Comparison of ENCODE assay signal across 9 mouse cellular contexts in the genomic region with DNA sequence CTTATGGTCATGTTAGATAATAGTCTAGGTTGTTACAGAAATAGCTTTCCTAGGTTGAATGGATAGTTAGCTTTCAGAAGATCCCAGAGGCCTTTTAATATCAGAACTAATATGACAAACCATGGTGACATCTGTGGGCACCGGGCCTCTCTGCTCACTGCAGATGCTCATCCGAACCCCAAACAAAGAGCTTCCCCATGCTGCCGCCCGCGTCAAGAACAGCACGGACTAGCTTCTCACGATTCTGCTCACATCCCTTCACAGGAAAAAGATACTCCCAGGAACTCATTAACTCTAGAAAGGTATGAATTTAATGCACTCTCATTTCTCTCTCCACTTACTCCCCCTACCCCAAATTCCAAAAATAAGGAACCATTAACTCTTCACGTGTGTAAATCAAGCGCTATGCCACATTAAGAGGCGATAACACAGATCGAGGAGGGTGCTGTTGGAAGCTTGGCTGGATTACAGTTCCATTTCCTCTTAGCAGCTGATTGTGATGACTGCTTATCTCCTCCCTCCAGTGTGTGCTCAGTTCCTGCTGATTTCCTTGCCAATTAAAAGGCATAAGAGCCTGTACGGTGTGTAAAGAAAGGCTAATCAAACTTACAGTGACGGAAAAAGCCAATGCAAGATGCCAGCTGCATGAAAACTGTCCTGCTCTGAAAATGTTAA.
A peak's percentile ranks its signal among the peaks of the same experiment; 100 is the strongest.
DNase-seq lines count a peak whose midpoint lies in the region; ATAC-seq and TF ChIP-seq lines count a peak whose summit lies in the region.
"Had no signal": no experiment of that assay in that cellular context is flagged by ENCODE, and none has a peak within 500 bp of the region (broad histone marks: within the 10 kb centered on the region; RNA-seq: fewer than 3 reads in every experiment).

No protein-coding gene starts in this region.

- WGBS in intestine, postnatal 0 days = 59% methylated on average over 13 of the region's 13 CpGs
- 65% methylated on average over 13 of the region's 13 CpGs for WGBS in intestine, embryonic 15.5 days
- WGBS in heart, embryonic 16.5 days = 22% methylated on average over 13 of the region's 13 CpGs

- no peak overlapping the region for H3K4me3 ChIP-seq in intestine, postnatal 0 days (ENCODE audit: low read depth, low read length)
- H3K4me3 ChIP-seq in intestine, embryonic 15.5 days (replicated peaks) = no peak overlapping the region
- no peak overlapping the region for H3K4me3 ChIP-seq in brown adipose tissue, adult 24 weeks (ENCODE audit: insufficient read depth, low read depth, low read length)
- peak overlapping the region; percentile 21; the same call in 1 of the 2 replicates for H3K4me3 ChIP-seq in heart, embryonic 16.5 days (ENCODE audit: low read length)
- H3K4me3 ChIP-seq: kidney, embryonic 15.5 days had no signal

- no peak overlapping the region for H3K27ac ChIP-seq in intestine, postnatal 0 days (ENCODE audit: low read depth, low read length)
- H3K27ac ChIP-seq in intestine, embryonic 15.5 days = no peak overlapping the region
- peak overlapping the region; percentile 70 for H3K27ac ChIP-seq in brown adipose tissue, adult 24 weeks (replicated peaks; ENCODE audit: low read depth, low read length)
- peak overlapping the region; percentile 39; the same call in 1 of the 2 replicates for H3K27ac ChIP-seq in heart, embryonic 16.5 days (ENCODE audit: low read length)
- H3K27ac ChIP-seq: kidney, embryonic 15.5 days had no signal

- no peak for TF ChIP-seq CTCF in intestine, postnatal 0 days (IDR thresholded peaks at IDR 0.05; ENCODE audit: low read depth)

- no peaks in the 10 kb centered on the region for H3K4me1 ChIP-seq in intestine, postnatal 0 days (replicated peaks; ENCODE audit: control insufficient read depth, insufficient read depth, low read length)
- no peaks in the 10 kb centered on the region for H3K4me1 ChIP-seq in intestine, embryonic 15.5 days (replicated peaks)
- H3K4me1 ChIP-seq in brown adipose tissue, adult 24 weeks (ENCODE audit: control insufficient read depth, insufficient read depth, insufficient read length, low read length) = peaks cover 13% of the 10 kb centered on the region
- H3K4me1 ChIP-seq in heart, embryonic 16.5 days (ENCODE audit: control insufficient read depth, insufficient read depth, low read length) = peaks cover 11% of the 10 kb centered on the region
- H3K4me1 ChIP-seq: kidney, embryonic 15.5 days had no signal

- no peaks in the 10 kb centered on the region for H3K27me3 ChIP-seq in intestine, postnatal 0 days (replicated peaks; ENCODE audit: control insufficient read depth, insufficient read depth, low read length)
- no peaks in the 10 kb centered on the region for H3K27me3 ChIP-seq in intestine, embryonic 15.5 days (replicated peaks)
- no peaks in the 10 kb centered on the region for H3K27me3 ChIP-seq in heart, embryonic 16.5 days (ENCODE audit: control insufficient read depth, insufficient read depth, low read length)
- H3K27me3 ChIP-seq: kidney, embryonic 15.5 days had no signal

- H3K4me2 ChIP-seq in intestine, postnatal 0 days (replicated peaks; ENCODE audit: low read depth) = peak overlapping the region; percentile 13; the same call in 1 of the 2 replicates
- no peak overlapping the region for H3K4me2 ChIP-seq in intestine, embryonic 15.5 days (replicated peaks)
- H3K4me2 ChIP-seq in heart, embryonic 16.5 days (ENCODE audit: low read depth, low read length) = peak overlapping the region; percentile 56
- H3K4me2 ChIP-seq: kidney, embryonic 15.5 days had no signal

- no peak for ATAC-seq in intestine, postnatal 0 days
- no peak for ATAC-seq in intestine, embryonic 15.5 days
- peak; percentile 86 for ATAC-seq in heart, embryonic 16.5 days (replicated peaks; ENCODE audit: extremely low read depth, insufficient read depth, low FRiP score)

- DNase-seq in lung, postnatal 4 days = peak; percentile 15 to 40
- no peak for DNase-seq in right cerebral cortex, postnatal 25 days
- DNase-seq in left cerebral cortex, postnatal 10 days (ENCODE audit: extremely low spot score in 1 of 2, low spot score in 2 of 2) = no peak
- DNase-seq in right cerebral cortex, postnatal 36 days (ENCODE audit: low spot score in 2 of 2) = no peak

- intact Hi-C loops in left cerebral cortex, postnatal 10 days (cut with DNase I) = no loop called here

- H3K36me3 ChIP-seq in intestine, postnatal 0 days (ENCODE audit: control insufficient read depth, insufficient read depth) = 0 out of 2 replicates have a peak, but pooled peaks cover 4% of the 10 kb centered on the region
- H3K36me3 ChIP-seq in intestine, embryonic 15.5 days = no peaks in the 10 kb centered on the region
- H3K36me3 ChIP-seq in heart, embryonic 16.5 days (ENCODE audit: control insufficient read depth, insufficient read depth) = peaks cover 5% of the 10 kb centered on the region; the same call in 1 of the 2 replicates
- H3K36me3 ChIP-seq: kidney, embryonic 15.5 days had no signal

- H3K9ac ChIP-seq in intestine, postnatal 0 days (ENCODE audit: low read depth, low read length) = no peak overlapping the region
- no peak overlapping the region for H3K9ac ChIP-seq in intestine, embryonic 15.5 days
- peak overlapping the region; percentile 12; the same call in 1 of the 2 replicates for H3K9ac ChIP-seq in heart, embryonic 16.5 days (ENCODE audit: low read length)
- H3K9ac ChIP-seq: kidney, embryonic 15.5 days had no signal

- H3K9me3 ChIP-seq in intestine, postnatal 0 days (ENCODE audit: control insufficient read depth) = no peaks in the 10 kb centered on the region
- no peaks in the 10 kb centered on the region for H3K9me3 ChIP-seq in intestine, embryonic 15.5 days
- peaks cover 4% of the 10 kb centered on the region; the same call in 1 of the 2 replicates for H3K9me3 ChIP-seq in heart, embryonic 16.5 days (replicated peaks; ENCODE audit: control insufficient read depth, low read length)
- H3K9me3 ChIP-seq: kidney, embryonic 15.5 days had no signal

Comparison
In these comparisons a context has a peak if more than half of its experiments do, and no peak if none do; other contexts are left out.
1. H3K27ac ChIP-seq: peak in brown adipose tissue, adult 24 weeks (single experiment) and heart, embryonic 16.5 days (single experiment); none in intestine, postnatal 0 days (single experiment) and intestine, embryonic 15.5 days (single experiment).
2. DNase-seq: peak in lung, postnatal 4 days (2 of 2); none in right cerebral cortex, postnatal 25 days (single experiment), left cerebral cortex, postnatal 10 days (0 of 2) and right cerebral cortex, postnatal 36 days (0 of 2).